Mouse (Mus musculus) retina, embryonic 14.5 days (tissue): ENCODE measurements around the gene Wfdc5.

Experiments used
- DNase-seq: peaks from one replicate; pipeline ENCODE4 v3.0.0-alpha.2; 2015; ENCODE audit warnings: low spot score

Wfdc5 gene

GRCm38 (mm10) chr2:164174649-164175395 is 7.7 kb downstream of the Wfdc5 start:
- no peak for DNase-seq

GRCm38 (mm10) chr2:164173394-164173793 is 9.1 kb downstream of the Wfdc5 start:
- no peak for DNase-seq

- DNase-seq, result peak; percentile 45
Observed at GRCm38 (mm10) chr2:164170902-164171301, 11.6 kb downstream of the Wfdc5 start, which contains the start of gene Kcns1. Gene Kcns1 (minus strand): TSS chr2:164171113.

GRCm38 (mm10) chr2:164170326-164170725 is 12.2 kb downstream of the Wfdc5 start:
- no peak for DNase-seq

GRCm38 (mm10) chr2:164168571-164168946 is 14.0 kb downstream of the Wfdc5 start:
- peak; percentile 41 for DNase-seq

- DNase-seq, result no peak
Observed at GRCm38 (mm10) chr2:164167752-164168570, 14.6 kb downstream of the Wfdc5 start.

GRCm38 (mm10) chr2:164164941-164165340 is 17.6 kb downstream of the Wfdc5 start:
- no peak for DNase-seq

- no peak for DNase-seq
Observed at GRCm38 (mm10) chr2:164161515-164162055, 21.0 kb downstream of the Wfdc5 start.

- DNase-seq, result no peak
Observed at GRCm38 (mm10) chr2:164158838-164159237, 23.7 kb downstream of the Wfdc5 start.

- no peak for DNase-seq
Observed at GRCm38 (mm10) chr2:164156158-164156557, 26.4 kb downstream of the Wfdc5 start.

GRCm38 (mm10) chr2:164154007-164154406 is 28.5 kb downstream of the Wfdc5 start:
- DNase-seq, result no peak

GRCm38 (mm10) chr2:164152341-164152740 is 30.2 kb downstream of the Wfdc5 start:
- no peak for DNase-seq

- no peak for DNase-seq
Observed at GRCm38 (mm10) chr2:164150086-164150760, 32.3 kb downstream of the Wfdc5 start.

- DNase-seq, result no peak
Observed at GRCm38 (mm10) chr2:164146556-164146955, 36.0 kb downstream of the Wfdc5 start.

GRCm38 (mm10) chr2:164144541-164144940 is 38.0 kb downstream of the Wfdc5 start:
- no peak for DNase-seq

GRCm38 (mm10) chr2:164144025-164144424 is 38.5 kb downstream of the Wfdc5 start:
- no peak for DNase-seq

GRCm38 (mm10) chr2:164142021-164142420 is 40.5 kb downstream of the Wfdc5 start:
- no peak for DNase-seq

- no peak for DNase-seq
Observed at GRCm38 (mm10) chr2:164137754-164138153, 44.8 kb downstream of the Wfdc5 start.

- peak; percentile 45 for DNase-seq
Observed at GRCm38 (mm10) chr2:164136393-164136792, 46.1 kb downstream of the Wfdc5 start.

GRCm38 (mm10) chr2:164135367-164135766 is 47.2 kb downstream of the Wfdc5 start:
- no peak for DNase-seq

GRCm38 (mm10) chr2:164134563-164134962 is 48.0 kb downstream of the Wfdc5 start:
- DNase-seq, result peak; percentile 37

- no peak for DNase-seq
Observed at GRCm38 (mm10) chr2:164131586-164131985, 51.0 kb downstream of the Wfdc5 start.
